Mouse (Mus musculus) limb, embryonic 14.5 days (tissue): Measurements from ENCODE around the gene Lama4. TPM values are rescaled to one million over a fixed set of nuclear protein-coding genes. Genes with fewer than 3 reads are reported as not detected.

Experiments
- ATAC-seq: fragments of 200-750 bp; cut with Nextera tagmentation; 2 replicates; pipeline ENCODE4 v1.8.0; 2017; ENCODE audit warnings: low read depth, moderate number of reproducible peaks, moderate TSS enrichment; ENCODE audit not compliant: low FRiP score
- DNase-seq: peaks from one replicate; pipeline ENCODE4 v3.0.0-alpha.2; 2015; ENCODE audit warnings: low spot score
- H3K27ac ChIP-seq: fragments of 300-500 bp; sonication (generic); replicated peaks from 2 replicates; pipeline ENCODE4 v1.5.1; 2014; ENCODE audit warnings: low read depth, mild to moderate bottlenecking, low read length, moderate library complexity, mixed read lengths
- H3K27me3 ChIP-seq: fragments of 300-500 bp; sonication (generic); 2 replicates; pipeline ENCODE4 v1.6.1; 2014; ENCODE audit warnings: low read length, mixed read lengths; ENCODE audit not compliant: control insufficient read depth, insufficient read depth
- H3K36me3 ChIP-seq: fragments of 300-500 bp; sonication (generic); 2 replicates; pipeline ENCODE4 v1.6.1; 2014; ENCODE audit warnings: mild to moderate bottlenecking, low read length, moderate library complexity, mixed read lengths; ENCODE audit not compliant: control insufficient read depth, insufficient read depth
- H3K4me1 ChIP-seq: fragments of 300-500 bp; sonication (generic); 2 replicates; pipeline ENCODE4 v1.6.1; 2014; ENCODE audit warnings: antibody characterized with exemption, low read length, mixed read lengths; ENCODE audit not compliant: control insufficient read depth, insufficient read depth
- H3K4me2 ChIP-seq: fragments of 300-500 bp; sonication (generic); replicated peaks from 2 replicates; pipeline ENCODE4 v1.6.1; 2014; ENCODE audit warnings: low read depth, mild to moderate bottlenecking, low read length, moderate library complexity; ENCODE audit not compliant: severe bottlenecking
- H3K4me3 ChIP-seq: fragments of 300-500 bp; sonication (generic); replicated peaks from 2 replicates; pipeline ENCODE4 v1.5.1; 2014; ENCODE audit warnings: low read length
- H3K9ac ChIP-seq: fragments of 300-500 bp; sonication (generic); 2 replicates; pipeline ENCODE4 v1.6.1; 2014; ENCODE audit warnings: mild to moderate bottlenecking, low read depth, low read length, moderate library complexity; ENCODE audit not compliant: severe bottlenecking
- H3K9me3 ChIP-seq: fragments of 300-500 bp; sonication (generic); 2 replicates; pipeline ENCODE4 v1.6.1; 2016; ENCODE audit warnings: low read length; ENCODE audit not compliant: control insufficient read depth
- POLR2A ChIP-seq: fragments of 200-500 bp; IDR thresholded peaks from 2 replicates; pipeline ENCODE4 v1.8.0; 2012; ENCODE audit warnings: inconsistent platforms, mild to moderate bottlenecking, moderate library complexity, borderline replicate concordance; ENCODE audit not compliant: insufficient read depth, insufficient read length; ENCODE audit errors: extremely low read depth
- WGBS: fragments of 180-500 bp; shearing (Covaris S2); extraction: QIAGEN DNeasy Blood & Tissue Kit; methylation state at CpG from one replicate; pipeline ENCODE4 v1.1.7; 2014; 5-methylcytosine and 5-hydroxymethylcytosine counted together
- polyA plus RNA-seq, 2 experiments: library from polyadenylated mRNA; depleted of rRNA in 1 of 2; stranded (reverse) in 1 of 2; unstranded in 1 of 2; fragments of >200 nt; fragmentation: Nextera tagmentation in 1 of 2; extraction: Ambion mirVana in 1 of 2; gene quantifications; 2 replicates each; pipeline versions ENCODE4 v1.2.1 to v1.2.3; 2012 to 2014

Gene Lama4
- polyA plus RNA-seq, 2 experiments = 72.9 to 88.7 TPM

DNA sequence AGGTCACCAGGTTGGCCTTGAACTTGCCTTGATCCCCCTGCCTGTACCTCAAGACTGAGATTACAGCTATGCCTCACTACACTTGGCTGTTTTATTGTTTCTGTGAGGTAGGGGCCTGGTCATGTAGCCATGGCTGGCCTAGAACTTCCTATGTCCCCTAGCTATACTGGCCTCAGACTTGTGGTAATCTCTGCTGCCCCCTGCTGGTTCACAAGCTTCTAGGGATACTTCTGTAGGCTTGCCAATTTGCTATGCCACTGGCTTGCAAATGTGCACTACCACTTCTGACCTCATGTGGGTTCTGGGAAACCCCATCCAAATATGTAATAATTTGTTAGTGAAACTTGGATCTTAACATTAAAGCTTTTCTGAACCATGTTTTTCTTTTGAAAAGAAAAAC lies 101.6 kb downstream of the Lama4 start:
- H3K27ac ChIP-seq = no peak overlapping the region
- no peaks in the 10 kb centered on the region for H3K9me3 ChIP-seq
- ATAC-seq = 0 out of 2 replicates have a peak, but pooled peaks have one; percentile 50
- no peak overlapping the region for H3K4me3 ChIP-seq
- H3K36me3 ChIP-seq = peaks cover 42% of the 10 kb centered on the region
- no peaks in the 10 kb centered on the region for H3K4me1 ChIP-seq
- H3K9ac ChIP-seq = no peak overlapping the region
- TF ChIP-seq POLR2A = no peak
- no peaks in the 10 kb centered on the region for H3K27me3 ChIP-seq
- no peak overlapping the region for H3K4me2 ChIP-seq
- DNase-seq = peak; percentile 76

DNA sequence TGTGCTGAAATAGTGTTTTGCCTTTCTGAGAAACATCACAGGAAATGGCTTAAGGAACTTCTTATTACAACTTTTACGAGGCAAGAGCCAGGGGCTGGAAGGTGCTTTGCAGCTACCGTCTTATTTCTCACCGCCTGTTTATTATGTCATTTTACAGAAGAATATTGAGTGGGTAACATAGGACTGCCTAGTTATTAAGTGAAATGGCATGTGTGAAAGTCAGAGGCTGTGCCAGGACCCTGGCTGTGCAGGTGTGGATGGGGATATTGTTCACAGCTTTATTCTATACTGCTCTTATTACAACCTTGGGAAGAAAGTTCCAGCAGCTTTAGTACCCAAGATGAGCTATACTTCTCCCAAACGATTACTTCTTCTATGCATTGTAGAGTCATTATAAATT lies 106.7 kb downstream of the Lama4 start:
- TF ChIP-seq POLR2A = no peak
- peaks cover 59% of the 10 kb centered on the region for H3K36me3 ChIP-seq

DNA sequence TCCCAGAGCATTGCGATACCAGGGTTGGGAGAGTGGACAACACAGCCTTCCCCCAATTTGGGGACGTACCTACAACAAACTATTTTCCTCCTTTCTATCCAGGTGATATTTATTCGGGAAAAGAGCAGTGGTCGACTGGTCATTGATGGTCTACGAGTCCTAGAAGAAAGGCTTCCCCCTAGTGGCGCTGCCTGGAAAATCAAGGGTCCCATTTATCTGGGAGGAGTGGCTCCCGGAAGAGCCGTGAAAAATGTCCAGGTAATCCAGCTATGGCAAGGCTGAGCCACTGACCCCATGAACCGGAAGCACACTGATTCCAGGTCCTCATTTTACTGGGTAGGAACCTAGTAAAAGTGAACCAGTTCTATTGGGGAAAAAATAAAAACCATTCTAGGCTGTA lies 131.7 kb downstream of the Lama4 start:
- H3K27me3 ChIP-seq = no peaks in the 10 kb centered on the region
- H3K27ac ChIP-seq = no peak overlapping the region
- no peak overlapping the region for H3K9ac ChIP-seq
- peaks cover 54% of the 10 kb centered on the region for H3K36me3 ChIP-seq
- H3K9me3 ChIP-seq = no peaks in the 10 kb centered on the region; the same call in 1 of the 2 replicates
- no peak for TF ChIP-seq POLR2A
- DNase-seq (no peak), ATAC-seq (no peak)
- no peaks in the 10 kb centered on the region for H3K4me1 ChIP-seq
- H3K4me3 ChIP-seq = no peak overlapping the region
- H3K4me2 ChIP-seq = no peak overlapping the region
- WGBS = 86% methylated on average over 9 of the region's 9 CpGs

More for the DNA sequence above, 106.7 kb downstream of the Lama4 start:
- H3K27ac ChIP-seq = no peak overlapping the region
- H3K27me3 ChIP-seq = no peaks in the 10 kb centered on the region
- no peaks in the 10 kb centered on the region for H3K9me3 ChIP-seq
- no peak overlapping the region for H3K4me3 ChIP-seq
- no peak for DNase-seq
- H3K4me1 ChIP-seq = no peaks in the 10 kb centered on the region
- no peak overlapping the region for H3K4me2 ChIP-seq
- 27% methylated on average over 4 of the region's 4 CpGs for WGBS
- no peak for ATAC-seq
- no peak overlapping the region for H3K9ac ChIP-seq

DNA sequence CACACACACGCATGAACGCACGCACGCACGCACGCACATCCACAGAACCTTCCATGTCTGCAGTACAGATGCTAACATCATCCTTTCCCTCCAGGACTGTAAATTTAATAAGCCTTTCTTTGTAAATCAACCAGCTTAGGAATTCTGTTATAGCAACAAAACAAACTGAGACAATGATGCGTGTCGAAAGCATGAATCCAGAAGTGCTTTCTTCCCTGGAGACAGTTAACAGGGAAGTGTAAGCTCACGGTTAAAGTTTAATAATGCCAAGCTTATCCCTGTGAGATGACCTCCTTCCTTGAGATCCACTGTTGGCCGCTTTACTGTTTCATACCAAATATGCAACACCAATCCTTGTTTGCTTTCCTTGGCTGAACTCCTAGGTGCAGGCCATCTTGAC lies 133.4 kb downstream of the Lama4 start:
- H3K27ac ChIP-seq = no peak overlapping the region
- no peak for DNase-seq
- no peak for TF ChIP-seq POLR2A
- no peak overlapping the region for H3K9ac ChIP-seq
- no peaks in the 10 kb centered on the region for H3K27me3 ChIP-seq
- peaks cover 61% of the 10 kb centered on the region for H3K36me3 ChIP-seq
- no peaks in the 10 kb centered on the region for H3K4me1 ChIP-seq
- no peak for ATAC-seq
- H3K4me3 ChIP-seq = no peak overlapping the region
- WGBS = 89% methylated on average over 10 of the region's 10 CpGs
- H3K4me2 ChIP-seq = no peak overlapping the region
- H3K9me3 ChIP-seq = no peaks in the 10 kb centered on the region; the same call in 1 of the 2 replicates

DNA sequence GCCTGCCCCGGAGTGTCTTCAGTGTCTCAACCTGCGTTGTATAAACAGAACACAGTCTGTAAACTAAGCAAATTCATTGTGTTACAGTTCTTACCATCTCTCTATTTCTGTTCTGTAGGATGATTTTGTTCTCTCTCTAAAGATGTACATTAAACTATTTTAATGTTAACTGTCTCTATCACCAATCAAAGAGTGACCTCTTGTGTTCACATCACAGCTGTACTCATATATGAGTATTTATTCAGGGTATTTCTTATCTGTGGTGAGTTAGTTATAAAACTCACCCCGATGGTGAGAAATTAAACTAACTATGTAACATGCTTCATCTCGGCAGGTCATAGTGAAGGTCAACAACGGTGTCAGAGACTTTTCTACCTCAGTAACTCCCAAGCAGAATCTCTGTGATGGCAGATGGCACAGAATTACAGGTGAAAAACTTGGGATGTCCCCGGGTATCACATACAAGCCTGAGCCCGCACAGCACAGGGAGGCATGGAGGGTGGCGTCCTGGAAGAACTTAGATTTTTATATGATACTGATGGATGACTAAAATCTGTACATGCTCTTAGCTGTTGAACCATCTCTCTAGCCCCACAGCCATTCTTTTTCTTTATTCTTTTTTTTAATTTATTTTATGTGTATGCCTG lies 139.6 kb downstream of the Lama4 start:
- ATAC-seq (no peak), DNase-seq (no peak)
- no peak overlapping the region for H3K4me3 ChIP-seq
- H3K4me1 ChIP-seq = no peaks in the 10 kb centered on the region
- H3K27me3 ChIP-seq = no peaks in the 10 kb centered on the region
- 88% methylated on average over 8 of the region's 8 CpGs for WGBS
- peaks cover 59% of the 10 kb centered on the region for H3K36me3 ChIP-seq
- no peaks in the 10 kb centered on the region for H3K9me3 ChIP-seq
- H3K4me2 ChIP-seq = no peak overlapping the region
- H3K27ac ChIP-seq = no peak overlapping the region
- no peak for TF ChIP-seq POLR2A
- H3K9ac ChIP-seq = no peak overlapping the region
